8 mouse cellular contexts compared by ENCODE assay signal in the genomic region with DNA sequence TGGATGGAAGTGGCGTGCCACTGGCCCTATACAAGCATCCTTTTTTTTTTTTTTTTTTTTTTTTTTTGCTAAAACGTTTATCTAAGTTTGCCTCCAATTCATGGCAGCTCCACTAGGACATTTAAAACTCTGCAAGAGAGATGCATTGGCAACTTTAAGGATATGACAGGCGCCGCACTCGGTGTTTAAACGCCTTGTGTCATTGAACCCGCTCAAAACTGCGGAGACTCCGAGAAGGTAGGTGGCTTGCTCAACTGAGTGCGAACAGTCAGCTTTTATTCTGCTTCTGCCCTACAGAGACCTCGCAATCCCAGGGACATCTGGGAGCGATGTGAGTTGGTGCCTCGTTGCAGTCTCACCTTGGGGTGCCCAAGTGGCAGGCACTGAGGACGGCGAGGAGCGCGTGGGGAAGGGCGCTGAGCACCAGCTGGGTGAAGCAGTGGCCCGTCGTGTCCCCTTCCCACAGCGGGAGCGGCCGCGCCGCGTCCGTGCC. TPM values are rescaled to one million over a fixed set of nuclear protein-coding genes. Genes with fewer than 3 reads are reported as not detected.
DNase-seq lines count a peak whose midpoint lies in the region; ATAC-seq and TF ChIP-seq lines count a peak whose summit lies in the region.

No protein-coding gene starts in this region.

- H3K4me2 ChIP-seq in hindbrain, embryonic 16.5 days (ENCODE audit: low read length) = peak overlapping the region; percentile 86
- peak overlapping the region; percentile 82 for H3K4me2 ChIP-seq in neural tube, embryonic 12.5 days (replicated peaks)

- DNase-seq in left cerebral cortex, adult 2 months (ENCODE audit: extremely low spot score in 1 of 2, low spot score in 2 of 2) = no peak
- no peak for DNase-seq in left cerebral cortex, adult 11 months (ENCODE audit: low spot score)
- peak; percentile 4 for DNase-seq in embryo, embryonic 11 days
- no peak for DNase-seq in layer of hippocampus, adult 9-11 months
- DNase-seq in right cerebral cortex, adult 2 months (ENCODE audit: low spot score in 2 of 2) = no peak
- DNase-seq in spleen, postnatal 36 days (ENCODE audit: low spot score in 2 of 2) = no peak

- H3K4me3 ChIP-seq in left cerebral cortex, adult 2 months = peak overlapping the region; percentile 75
- H3K4me3 ChIP-seq in hindbrain, embryonic 16.5 days (ENCODE audit: low read length) = peak overlapping the region; percentile 70
- peak overlapping the region; percentile 72 for H3K4me3 ChIP-seq in neural tube, embryonic 12.5 days

- TF ChIP-seq CTCF in left cerebral cortex, adult 2 months (IDR thresholded peaks at IDR 0.05) = no peak; the same call in 1 of the 2 replicates

- peaks cover 4% of the 10 kb centered on the region; the same call in 1 of the 2 replicates for H3K36me3 ChIP-seq in hindbrain, embryonic 16.5 days (ENCODE audit: control insufficient read depth, insufficient read depth, low read length)
- H3K36me3 ChIP-seq in neural tube, embryonic 12.5 days = peaks cover 13% of the 10 kb centered on the region

- intact Hi-C loops in left cerebral cortex, adult 2 months (cut with DNase I) = no loop called here

- H3K27ac ChIP-seq in left cerebral cortex, adult 2 months = peak overlapping the region; percentile 94
- H3K27ac ChIP-seq in hindbrain, embryonic 16.5 days (ENCODE audit: low read depth, low read length) = peak overlapping the region; percentile 90
- H3K27ac ChIP-seq in neural tube, embryonic 12.5 days = peak overlapping the region; percentile 74

- no peaks in the 10 kb centered on the region for H3K9me3 ChIP-seq in hindbrain, embryonic 16.5 days (ENCODE audit: control insufficient read depth, low read length)
- H3K9me3 ChIP-seq in neural tube, embryonic 12.5 days = no peaks in the 10 kb centered on the region

- WGBS in hindbrain, embryonic 16.5 days = 3% methylated on average over 21 of the region's 27 CpGs
- 5% methylated on average over 26 of the region's 27 CpGs for WGBS in neural tube, embryonic 12.5 days

- H3K27me3 ChIP-seq in hindbrain, embryonic 16.5 days (replicated peaks; ENCODE audit: control insufficient read depth, insufficient read depth, low read length) = no peaks in the 10 kb centered on the region
- no peaks in the 10 kb centered on the region for H3K27me3 ChIP-seq in neural tube, embryonic 12.5 days (replicated peaks)

- no peak for ATAC-seq in hindbrain, embryonic 16.5 days
- ATAC-seq in neural tube, embryonic 12.5 days (ENCODE audit: low FRiP score, low read depth) = no peak

- H3K4me1 ChIP-seq in hindbrain, embryonic 16.5 days (ENCODE audit: control insufficient read depth, insufficient read depth, low read depth, low read length) = peaks cover 8% of the 10 kb centered on the region
- peaks cover 3% of the 10 kb centered on the region for H3K4me1 ChIP-seq in neural tube, embryonic 12.5 days

- peak overlapping the region; percentile 80 for H3K9ac ChIP-seq in hindbrain, embryonic 16.5 days (ENCODE audit: low read depth, low read length)
- H3K9ac ChIP-seq in neural tube, embryonic 12.5 days = peak overlapping the region; percentile 86

RNA-seq across cellular contexts. Expression of gene Abcc10, which starts 0.7 kb away (rescaled TPM):
- 10 to 100 TPM; 10.0 to 11.5 TPM for total RNA-seq in left cerebral cortex, adult 2 months (2021)
- polyA plus RNA-seq in hindbrain, embryonic 16.5 days (2015; fragmentation: Nextera tagmentation; extraction: Ambion mirVana) = 9.2 and 9.3 TPM in 2 replicates
- 9.1 and 10.0 TPM in 2 replicates for polyA plus RNA-seq in neural tube, embryonic 12.5 days (2016; fragmentation: Nextera tagmentation; extraction: Ambion mirVana)

RNA-seq across cellular contexts. Expression of gene Dlk2, which starts 30.2 kb away (rescaled TPM):
- 10 to 100 TPM; 66.1 to 82.1 TPM for total RNA-seq in left cerebral cortex, adult 2 months (2021)
- polyA plus RNA-seq in hindbrain, embryonic 16.5 days (2015; fragmentation: Nextera tagmentation; extraction: Ambion mirVana) = 25.3 and 26.8 TPM in 2 replicates
- 3.4 and 3.9 TPM in 2 replicates for polyA plus RNA-seq in neural tube, embryonic 12.5 days (2016; fragmentation: Nextera tagmentation; extraction: Ambion mirVana)

RNA-seq across cellular contexts. Expression of gene Tjap1, which starts 44.6 kb away (rescaled TPM):
- total RNA-seq in left cerebral cortex, adult 2 months (2021) = 10 to 100 TPM; 38.4 to 60.3 TPM
- polyA plus RNA-seq in hindbrain, embryonic 16.5 days (2015; fragmentation: Nextera tagmentation; extraction: Ambion mirVana) = 26.7 and 32.1 TPM in 2 replicates
- 48.0 and 50.2 TPM in 2 replicates for polyA plus RNA-seq in neural tube, embryonic 12.5 days (2016; fragmentation: Nextera tagmentation; extraction: Ambion mirVana)

RNA-seq across cellular contexts. Expression of gene Zfp318, which starts 56.1 kb away (rescaled TPM):
- 10 to 100 TPM; 56.7 to 69.5 TPM for total RNA-seq in left cerebral cortex, adult 2 months (2021)
- polyA plus RNA-seq in hindbrain, embryonic 16.5 days (2015; fragmentation: Nextera tagmentation; extraction: Ambion mirVana) = 10.2 and 11.8 TPM in 2 replicates
- 17.1 and 18.4 TPM in 2 replicates for polyA plus RNA-seq in neural tube, embryonic 12.5 days (2016; fragmentation: Nextera tagmentation; extraction: Ambion mirVana)
